Mouse (Mus musculus) embryonic fibroblast, embryonic 13.5 days (primary cell): ENCODE data around the gene 2610507B11Rik.

Source experiments
- CTCF ChIP-seq: IDR thresholded peaks from 2 replicates; pipeline ENCODE4 v1.5.1; 2011; ENCODE audit warnings: mild to moderate bottlenecking, control low read depth, low read length, moderate library complexity, borderline replicate concordance; ENCODE audit not compliant: insufficient read depth
- POLR2A ChIP-seq: IDR thresholded peaks from 2 replicates; pipeline ENCODE4 v1.6.1; 2011; ENCODE audit warnings: low read depth, mild to moderate bottlenecking, control low read depth, low read length, moderate library complexity

GRCm38 (mm10) chr11:78278853-78279252, 17.3 kb downstream of the 2610507B11Rik start:
- TF ChIP-seq CTCF (no peak), POLR2A (no peak)
